Mouse (Mus musculus) MN1 (cell line): Measurements from ENCODE around the gene Eln.
A peak's percentile ranks its signal among the peaks of the same experiment; 100 is the strongest.

Experiments used
- DNase-seq: peaks from one replicate; pipeline ENCODE4 v3.0.0-alpha.2; 2016; ENCODE audit warnings: low spot score

Gene Eln

GRCm38 (mm10) chr5:134743991-134744390, 3.1 kb downstream of the Eln start:
- no peak for DNase-seq

GRCm38 (mm10) chr5:134742221-134742795, 4.8 kb downstream of the Eln start:
- no peak for DNase-seq

- DNase-seq, result peak; percentile 63
These were observed 6.4 kb downstream of the Eln start for GRCm38 (mm10) chr5:134740501-134741341.

GRCm38 (mm10) chr5:134739951-134740350, 7.2 kb downstream of the Eln start:
- no peak for DNase-seq

- DNase-seq, result no peak
These were observed 12.2 kb downstream of the Eln start for GRCm38 (mm10) chr5:134734920-134735319.

- no peak for DNase-seq
These were observed 13.1 kb downstream of the Eln start for GRCm38 (mm10) chr5:134734072-134734471.

- DNase-seq, result no peak
These were observed 13.9 kb downstream of the Eln start for GRCm38 (mm10) chr5:134733241-134733640.

GRCm38 (mm10) chr5:134729124-134729523, 18.0 kb downstream of the Eln start:
- no peak for DNase-seq

- DNase-seq, result no peak
These were observed 18.6 kb downstream of the Eln start for GRCm38 (mm10) chr5:134728535-134728934.

- no peak for DNase-seq
These were observed 20.0 kb downstream of the Eln start for GRCm38 (mm10) chr5:134727001-134727639.

- no peak for DNase-seq
These were observed 21.8 kb downstream of the Eln start for GRCm38 (mm10) chr5:134725299-134725698.

GRCm38 (mm10) chr5:134720058-134720457, 27.1 kb downstream of the Eln start:
- DNase-seq, result no peak

- no peak for DNase-seq
These were observed 36.0 kb downstream of the Eln start for GRCm38 (mm10) chr5:134711076-134711475.

- DNase-seq, result no peak
These were observed 37.8 kb downstream of the Eln start for GRCm38 (mm10) chr5:134709275-134709674.

- peak; percentile 86 for DNase-seq
These were observed 43.0 kb downstream of the Eln start for GRCm38 (mm10) chr5:134704157-134704556.

- no peak for DNase-seq
These were observed 51.6 kb downstream of the Eln start for GRCm38 (mm10) chr5:134695539-134695938.

GRCm38 (mm10) chr5:134695082-134695481, 52.0 kb downstream of the Eln start:
- DNase-seq, result no peak

GRCm38 (mm10) chr5:134692704-134693103, 54.4 kb downstream of the Eln start:
- no peak for DNase-seq

- DNase-seq, result peak; percentile 100
These were observed 58.3 kb downstream of the Eln start for GRCm38 (mm10) chr5:134688718-134689284.

- peak; percentile 57 for DNase-seq
These were observed 58.9 kb downstream of the Eln start, which contains the start of gene Limk1 for GRCm38 (mm10) chr5:134688086-134688717. TSS of gene Limk1 (minus strand) at chr5:134688598.

- no peak for DNase-seq
These were observed 59.9 kb downstream of the Eln start for GRCm38 (mm10) chr5:134687187-134687586.

GRCm38 (mm10) chr5:134686541-134686940, 60.6 kb downstream of the Eln start:
- DNase-seq, result no peak
